Mouse (Mus musculus): Measurements from ENCODE around the gene Ikbke. TPM values are rescaled to one million over a fixed set of nuclear protein-coding genes. Genes with fewer than 3 reads are reported as not detected.

The Ikbke gene
- polyA plus RNA-seq, 1 experiment from 2014 or later, result 0.81 TPM

DNA sequence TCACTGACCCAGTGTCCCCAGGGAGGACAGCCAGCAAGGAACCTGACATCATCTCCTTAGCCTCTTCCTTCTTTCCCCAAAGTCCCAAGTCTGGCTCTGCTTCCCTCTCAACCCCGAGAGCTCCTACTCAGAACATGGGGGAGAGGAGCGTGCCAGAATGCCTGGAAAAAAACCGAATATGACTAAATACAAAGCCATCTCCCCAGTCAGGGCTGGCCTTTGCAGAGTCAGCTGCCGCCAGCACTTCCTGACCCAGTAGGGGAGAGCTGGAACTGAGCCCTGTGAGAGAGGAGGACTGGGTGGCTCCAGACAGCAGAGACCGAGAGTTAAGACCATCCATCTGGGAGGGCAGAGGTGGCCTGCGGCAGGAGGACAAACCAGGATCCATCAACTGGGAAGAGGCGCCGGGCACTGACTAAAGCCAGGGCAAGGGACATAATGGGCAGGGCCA, 40.5 kb downstream of the Ikbke start:
- Histone ChIP-seq H3K36me3 (ENCODE audit: control insufficient read depth, insufficient read depth, low read length) (no peaks in the 10 kb centered on the region), H3K27me3 (ENCODE audit: control insufficient read depth, insufficient read depth, low read length) (peaks cover 5% of the 10 kb centered on the region), H3K4me3 (ENCODE audit: low read depth, low read length) (no peak overlapping the region), H3K27ac (ENCODE audit: low read depth, low read length) (no peak overlapping the region), H3K9ac (ENCODE audit: low read length) (no peak overlapping the region), H3K4me2 (ENCODE audit: low read depth) (no peak overlapping the region), H3K4me1 (ENCODE audit: control insufficient read depth, insufficient read depth, low read length) (no peaks in the 10 kb centered on the region), H3K9me3 (ENCODE audit: control insufficient read depth, low read length) (no peaks in the 10 kb centered on the region)
- ATAC-seq (ENCODE audit: insufficient read depth, low FRiP score, low TSS enrichment), result no peak
- DNase-seq (ENCODE audit: low spot score), result no peak
- WGBS, result 80% methylated on average over 8 of the region's 8 CpGs

DNA sequence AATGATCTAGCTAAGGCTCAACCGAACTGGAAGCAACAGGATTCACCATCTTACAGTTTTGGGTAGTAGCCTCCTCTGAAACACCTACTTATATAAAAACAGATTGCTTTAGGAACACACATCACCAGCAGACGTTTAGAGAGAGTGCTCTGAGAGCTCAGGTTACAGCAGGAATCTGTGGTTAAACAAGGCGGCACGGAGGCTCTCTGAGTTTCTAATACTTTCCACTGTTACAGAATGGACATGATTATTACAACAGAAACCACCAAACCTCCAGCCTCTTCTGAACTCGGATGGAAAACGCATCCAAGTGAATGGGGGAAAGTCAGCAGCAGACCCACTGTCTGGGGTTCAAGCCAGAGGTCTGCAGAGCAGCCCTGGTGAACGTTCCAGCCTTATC, 43.3 kb downstream of the Ikbke start:
- WGBS, result 64% methylated on average over 7 of the region's 7 CpGs
- no peak for DNase-seq (ENCODE audit: low spot score)
- Histone ChIP-seq H3K9ac (ENCODE audit: low read length) (no peak overlapping the region), H3K36me3 (ENCODE audit: control insufficient read depth, insufficient read depth, low read length) (no peaks in the 10 kb centered on the region), H3K4me2 (ENCODE audit: low read depth) (no peak overlapping the region), H3K27ac (ENCODE audit: low read depth, low read length) (no peak overlapping the region), H3K4me1 (ENCODE audit: control insufficient read depth, insufficient read depth, low read length) (no peaks in the 10 kb centered on the region), H3K27me3 (ENCODE audit: control insufficient read depth, insufficient read depth, low read length) (no peaks in the 10 kb centered on the region), H3K9me3 (ENCODE audit: control insufficient read depth, low read length) (no peaks in the 10 kb centered on the region), H3K4me3 (ENCODE audit: low read depth, low read length) (no peak overlapping the region)
- ATAC-seq (ENCODE audit: insufficient read depth, low FRiP score, low TSS enrichment), result no peak

DNA sequence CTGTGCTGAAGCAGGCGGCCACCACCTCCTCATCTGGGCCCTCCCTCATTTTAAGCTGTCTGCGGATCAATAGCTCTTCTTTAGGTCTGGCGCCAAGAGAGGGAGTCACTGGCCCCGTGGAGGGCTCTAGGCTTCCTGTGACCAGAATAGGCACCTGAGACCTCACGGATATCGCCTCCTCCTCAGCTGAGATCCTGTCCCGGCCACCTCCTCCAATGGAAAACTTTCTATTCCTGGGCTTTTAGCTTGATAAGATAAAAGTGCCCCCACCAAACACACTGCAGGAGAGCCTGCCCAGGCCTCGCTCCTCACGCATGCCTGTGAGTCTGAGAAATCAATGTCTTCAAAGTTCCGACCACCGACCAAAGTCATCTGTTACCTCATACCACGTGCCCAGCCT, 45.9 kb downstream of the Ikbke start:
- H3K4me1 ChIP-seq (ENCODE audit: control insufficient read depth, insufficient read depth, low read length), result no peaks in the 10 kb centered on the region
- no peaks in the 10 kb centered on the region for H3K9me3 ChIP-seq (ENCODE audit: control insufficient read depth, low read length)
- H3K4me3 ChIP-seq (ENCODE audit: low read depth, low read length), result no peak overlapping the region
- 68% methylated on average over 12 of the region's 12 CpGs for WGBS
- no peak overlapping the region for H3K27ac ChIP-seq (ENCODE audit: low read depth, low read length)
- DNase-seq (ENCODE audit: low spot score) (no peak), ATAC-seq (ENCODE audit: insufficient read depth, low FRiP score, low TSS enrichment) (no peak)
- no peak overlapping the region for H3K9ac ChIP-seq (ENCODE audit: low read length)
- no peaks in the 10 kb centered on the region for H3K36me3 ChIP-seq (ENCODE audit: control insufficient read depth, insufficient read depth, low read length)
- no peaks in the 10 kb centered on the region for H3K27me3 ChIP-seq (ENCODE audit: control insufficient read depth, insufficient read depth, low read length)
- H3K4me2 ChIP-seq (ENCODE audit: low read depth), result no peak overlapping the region

DNA sequence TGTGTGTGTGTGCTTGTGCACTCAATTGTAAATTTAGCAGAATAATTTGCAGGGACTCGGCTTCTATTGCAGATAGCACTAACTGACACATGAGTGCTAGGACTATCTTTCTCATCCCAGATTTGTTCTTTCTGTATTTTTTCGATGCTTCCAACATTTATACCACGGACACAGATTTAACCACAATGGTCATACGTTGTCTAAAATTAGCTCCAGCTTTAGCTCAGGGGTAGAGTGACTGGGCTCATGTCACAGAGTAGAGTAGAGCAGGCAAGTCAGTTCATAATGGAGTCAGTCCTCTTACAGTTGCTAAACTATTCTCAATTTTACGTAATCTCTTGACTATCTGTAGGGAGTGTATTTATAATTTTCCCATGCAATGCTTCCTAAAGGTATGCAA, 50.7 kb downstream of the Ikbke start:
- no peaks in the 10 kb centered on the region for H3K4me1 ChIP-seq (ENCODE audit: control insufficient read depth, insufficient read depth, low read length)
- no peak overlapping the region for H3K27ac ChIP-seq (ENCODE audit: low read depth, low read length)
- H3K27me3 ChIP-seq (ENCODE audit: control insufficient read depth, insufficient read depth, low read length), result no peaks in the 10 kb centered on the region
- H3K36me3 ChIP-seq (ENCODE audit: control insufficient read depth, insufficient read depth, low read length), result no peaks in the 10 kb centered on the region
- no peak overlapping the region for H3K4me2 ChIP-seq (ENCODE audit: low read depth)
- no peak for ATAC-seq (ENCODE audit: insufficient read depth, low FRiP score, low TSS enrichment)
- no peaks in the 10 kb centered on the region for H3K9me3 ChIP-seq (ENCODE audit: control insufficient read depth, low read length)
- no peak for DNase-seq (ENCODE audit: low spot score)
- H3K9ac ChIP-seq (ENCODE audit: low read length), result no peak overlapping the region
- WGBS, result 91% methylated on average over 5 of the region's 5 CpGs
- H3K4me3 ChIP-seq (ENCODE audit: low read depth, low read length), result no peak overlapping the region

DNA sequence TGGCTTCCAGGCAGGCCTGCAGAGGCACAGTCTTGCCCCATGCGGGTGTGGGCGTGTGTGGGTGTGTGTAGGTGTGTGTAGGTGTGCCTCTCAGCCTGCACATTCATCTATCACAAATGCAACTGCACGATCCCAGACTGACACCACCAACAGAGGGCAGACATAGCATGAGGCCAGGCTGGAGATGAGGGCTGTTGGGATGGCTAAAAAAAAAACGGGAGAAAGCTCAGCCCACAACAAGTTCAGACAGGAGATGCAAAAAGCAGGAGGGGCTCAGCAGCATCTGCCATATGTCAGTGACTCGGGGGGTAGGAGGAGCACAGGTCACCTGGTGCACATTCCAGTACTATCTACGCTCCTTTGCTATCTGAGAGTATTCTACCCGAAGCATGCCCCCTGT, 51.2 kb downstream of the Ikbke start:
- WGBS, result 67% methylated on average over 7 of the region's 7 CpGs
- DNase-seq (ENCODE audit: low spot score), result no peak
- ATAC-seq (ENCODE audit: insufficient read depth, low FRiP score, low TSS enrichment), result no peak
- Histone ChIP-seq H3K36me3 (ENCODE audit: control insufficient read depth, insufficient read depth, low read length) (no peaks in the 10 kb centered on the region), H3K27me3 (ENCODE audit: control insufficient read depth, insufficient read depth, low read length) (no peaks in the 10 kb centered on the region), H3K27ac (ENCODE audit: low read depth, low read length) (no peak overlapping the region), H3K4me1 (ENCODE audit: control insufficient read depth, insufficient read depth, low read length) (no peaks in the 10 kb centered on the region), H3K4me3 (ENCODE audit: low read depth, low read length) (no peak overlapping the region), H3K9me3 (ENCODE audit: control insufficient read depth, low read length) (no peaks in the 10 kb centered on the region), H3K9ac (ENCODE audit: low read length) (no peak overlapping the region), H3K4me2 (ENCODE audit: low read depth) (no peak overlapping the region)

DNA sequence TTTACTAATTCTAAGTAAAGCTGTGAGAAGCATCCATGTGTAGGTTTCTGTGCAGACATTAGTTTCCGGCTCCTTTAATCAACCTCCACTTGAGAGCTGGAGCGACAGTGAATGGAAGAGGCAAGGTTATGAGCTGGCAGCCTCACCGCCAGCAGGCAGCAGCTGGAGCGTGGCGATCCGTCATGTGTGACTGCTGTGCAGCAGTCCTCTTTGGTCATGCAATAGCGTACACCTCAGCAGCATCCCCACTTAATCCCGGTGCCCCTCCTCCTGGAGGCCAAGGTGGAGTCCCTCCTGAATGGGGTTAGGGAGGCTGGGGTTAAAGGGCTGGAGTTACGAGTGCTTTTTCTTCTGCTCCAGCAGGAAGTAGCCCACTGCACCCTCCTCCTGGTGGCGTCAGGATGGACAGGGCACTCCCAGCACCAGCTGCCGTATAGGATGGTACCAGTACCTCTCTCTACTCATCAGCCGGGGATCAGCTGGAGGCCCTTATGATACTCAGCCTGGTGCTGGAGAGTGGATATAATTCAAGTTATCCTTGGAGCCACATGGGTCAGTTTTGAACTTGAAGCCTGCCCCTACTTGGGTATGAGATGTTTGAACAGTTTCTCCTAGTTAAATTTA, 54.4 kb downstream of the Ikbke start:
- H3K9ac ChIP-seq (ENCODE audit: low read length), result no peak overlapping the region
- H3K4me2 ChIP-seq (ENCODE audit: low read depth), result no peak overlapping the region
- peak; percentile 24 for DNase-seq (ENCODE audit: low spot score)
- no peak for ATAC-seq (ENCODE audit: insufficient read depth, low FRiP score, low TSS enrichment)
- no peaks in the 10 kb centered on the region for H3K9me3 ChIP-seq (ENCODE audit: control insufficient read depth, low read length)
- WGBS, result 71% methylated on average over 12 of the region's 12 CpGs
- no peak overlapping the region for H3K27ac ChIP-seq (ENCODE audit: low read depth, low read length)
- H3K4me1 ChIP-seq (ENCODE audit: control insufficient read depth, insufficient read depth, low read length), result no peaks in the 10 kb centered on the region
- no peaks in the 10 kb centered on the region for H3K36me3 ChIP-seq (ENCODE audit: control insufficient read depth, insufficient read depth, low read length)
- no peak overlapping the region for H3K4me3 ChIP-seq (ENCODE audit: low read depth, low read length)
- no peaks in the 10 kb centered on the region for H3K27me3 ChIP-seq (ENCODE audit: control insufficient read depth, insufficient read depth, low read length)

DNA sequence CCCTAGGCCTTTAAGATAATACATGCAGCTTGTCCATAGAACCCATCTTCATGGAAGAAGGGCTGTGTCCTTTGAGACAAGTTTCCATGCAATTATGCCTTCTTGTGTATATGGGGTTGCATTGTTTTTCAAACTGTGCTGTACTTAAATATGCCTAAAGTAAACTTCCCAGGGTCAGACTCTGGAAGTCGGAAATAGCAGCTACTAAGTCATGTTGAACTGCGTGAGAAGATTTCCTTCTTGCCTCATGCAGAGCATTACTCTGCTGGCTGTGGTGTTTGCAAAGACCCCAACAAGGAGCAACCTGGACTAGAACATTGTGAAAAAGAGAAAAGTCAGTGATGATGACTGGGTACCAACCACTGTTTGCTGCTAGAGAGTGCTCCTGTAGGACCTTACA, 56.1 kb downstream of the Ikbke start:
- no peak overlapping the region for H3K27ac ChIP-seq (ENCODE audit: low read depth, low read length)
- WGBS, result 89% methylated on average over 2 of the region's 2 CpGs
- no peak for ATAC-seq (ENCODE audit: insufficient read depth, low FRiP score, low TSS enrichment)

DNA sequence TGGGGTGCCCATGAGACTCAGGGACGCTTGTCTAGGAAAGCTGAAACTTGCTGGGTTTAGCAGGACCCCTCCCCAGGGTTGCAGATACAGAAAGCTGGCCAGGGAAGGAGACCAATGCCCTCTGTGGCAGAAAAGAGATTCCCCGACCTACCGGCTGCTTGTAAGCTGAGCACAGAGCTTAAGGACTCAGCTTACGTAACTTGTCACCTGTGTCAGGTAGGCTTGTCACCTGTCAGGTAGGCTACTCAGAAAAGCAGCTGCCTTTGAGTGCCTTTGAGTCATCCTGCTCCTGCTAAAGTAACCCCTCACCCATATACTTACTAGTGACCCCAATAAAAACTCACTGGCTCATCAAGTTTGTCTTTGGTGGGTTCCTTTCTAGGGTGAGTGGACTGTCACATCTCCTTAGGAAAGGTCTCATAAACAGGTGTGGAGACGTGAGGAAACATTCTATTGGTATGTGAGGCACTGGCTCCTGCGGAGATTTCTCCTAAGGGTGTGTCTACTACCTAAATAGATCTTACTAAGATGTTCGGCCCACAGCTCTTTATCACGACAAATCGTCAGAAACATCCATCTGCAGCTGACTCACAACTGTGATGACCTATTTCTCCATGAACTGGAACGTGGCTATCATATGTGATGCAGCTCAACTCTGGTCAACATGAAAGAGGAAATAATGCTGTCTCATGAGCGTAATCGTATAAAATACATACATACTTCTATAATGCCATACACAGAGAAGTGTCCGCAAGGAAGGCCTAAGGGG, 57.4 kb downstream of the Ikbke start:
- Histone ChIP-seq H3K4me2 (ENCODE audit: low read depth) (no peak overlapping the region), H3K4me1 (ENCODE audit: control insufficient read depth, insufficient read depth, low read length) (no peaks in the 10 kb centered on the region), H3K27me3 (ENCODE audit: control insufficient read depth, insufficient read depth, low read length) (no peaks in the 10 kb centered on the region), H3K27ac (ENCODE audit: low read depth, low read length) (no peak overlapping the region), H3K36me3 (ENCODE audit: control insufficient read depth, insufficient read depth, low read length) (no peaks in the 10 kb centered on the region), H3K9ac (ENCODE audit: low read length) (no peak overlapping the region), H3K9me3 (ENCODE audit: control insufficient read depth, low read length) (no peaks in the 10 kb centered on the region), H3K4me3 (ENCODE audit: low read depth, low read length) (no peak overlapping the region)
- ATAC-seq (ENCODE audit: insufficient read depth, low FRiP score, low TSS enrichment) (no peak), DNase-seq (ENCODE audit: low spot score) (no peak)
- WGBS, result 90% methylated on average over 13 of the region's 13 CpGs

More for the DNA sequence above, 56.1 kb downstream of the Ikbke start:
- no peak overlapping the region for H3K4me2 ChIP-seq (ENCODE audit: low read depth)
- H3K9me3 ChIP-seq (ENCODE audit: control insufficient read depth, low read length), result no peaks in the 10 kb centered on the region
- H3K4me3 ChIP-seq (ENCODE audit: low read depth, low read length), result no peak overlapping the region
- no peaks in the 10 kb centered on the region for H3K36me3 ChIP-seq (ENCODE audit: control insufficient read depth, insufficient read depth, low read length)
- no peaks in the 10 kb centered on the region for H3K27me3 ChIP-seq (ENCODE audit: control insufficient read depth, insufficient read depth, low read length)
- H3K4me1 ChIP-seq (ENCODE audit: control insufficient read depth, insufficient read depth, low read length), result no peaks in the 10 kb centered on the region
- DNase-seq (ENCODE audit: low spot score), result no peak
- H3K9ac ChIP-seq (ENCODE audit: low read length), result no peak overlapping the region

DNA sequence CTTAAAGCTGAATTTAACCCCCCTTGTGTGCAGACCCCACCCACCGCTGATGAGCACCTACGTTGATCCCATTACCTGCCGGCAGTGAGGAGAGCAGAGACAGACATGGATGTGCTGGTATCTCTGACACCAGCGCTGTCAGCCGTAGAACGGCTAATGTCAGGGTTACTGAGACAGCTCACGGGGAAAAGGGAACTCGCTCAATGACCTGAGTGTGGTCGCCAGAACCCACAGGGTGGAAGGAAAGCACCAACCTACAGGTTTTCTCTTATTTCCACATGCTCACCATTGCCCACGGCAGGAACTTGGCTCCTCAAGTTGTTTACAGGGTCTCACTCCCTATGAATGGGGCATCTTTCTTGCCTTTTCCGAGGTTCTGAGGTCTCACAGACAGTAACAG, 60.5 kb downstream of the Ikbke start:
- H3K9ac ChIP-seq (ENCODE audit: low read length), result no peak overlapping the region
- H3K4me3 ChIP-seq (ENCODE audit: low read depth, low read length), result no peak overlapping the region
- H3K4me2 ChIP-seq (ENCODE audit: low read depth), result no peak overlapping the region
- no peaks in the 10 kb centered on the region for H3K27me3 ChIP-seq (ENCODE audit: control insufficient read depth, insufficient read depth, low read length)
- no peak overlapping the region for H3K27ac ChIP-seq (ENCODE audit: low read depth, low read length)
- H3K4me1 ChIP-seq (ENCODE audit: control insufficient read depth, insufficient read depth, low read length), result no peaks in the 10 kb centered on the region
- no peaks in the 10 kb centered on the region for H3K36me3 ChIP-seq (ENCODE audit: control insufficient read depth, insufficient read depth, low read length)
- ATAC-seq (ENCODE audit: insufficient read depth, low FRiP score, low TSS enrichment) (no peak), DNase-seq (ENCODE audit: low spot score) (no peak)
- 90% methylated on average over 11 of the region's 11 CpGs for whole genome bisulfite sequencing
- H3K9me3 ChIP-seq (ENCODE audit: control insufficient read depth, low read length), result no peaks in the 10 kb centered on the region

Data from neural tube, embryonic 11.5 days (tissue).